Mouse (Mus musculus): ENCODE data around the gene Snap91. TPM values are rescaled to one million over a fixed set of nuclear protein-coding genes. Genes with fewer than 3 reads are reported as not detected.

Snap91 gene
- polyA plus RNA-seq, 1 experiment = 3.6 TPM

GRCm38 (mm10) chr9:86817673-86818072, 62.8 kb downstream of the Snap91 start:
- no peak for TF ChIP-seq POLR2A (IDR thresholded peaks at IDR 0.05; ENCODE audit: low read depth, low read length)
- Histone ChIP-seq H3K27ac (ENCODE audit: insufficient read depth, low read length) (no peak overlapping the region), H3K4me3 (ENCODE audit: insufficient read depth, low read length) (no peak overlapping the region), H3K4me1 (ENCODE audit: control insufficient read depth, insufficient read depth, low read length) (no peaks in the 10 kb centered on the region)

GRCm38 (mm10) chr9:86814340-86814739, 66.1 kb downstream of the Snap91 start:
- Histone ChIP-seq H3K4me3 (ENCODE audit: insufficient read depth, low read length) (no peak overlapping the region), H3K27ac (ENCODE audit: insufficient read depth, low read length) (no peak overlapping the region), H3K4me1 (ENCODE audit: control insufficient read depth, insufficient read depth, low read length) (no peaks in the 10 kb centered on the region)
- no peak for TF ChIP-seq CTCF (IDR thresholded peaks at IDR 0.05; ENCODE audit: borderline replicate concordance, insufficient read depth, low read length)
- no peak for TF ChIP-seq POLR2A (IDR thresholded peaks at IDR 0.05; ENCODE audit: low read depth, low read length)

- no peak overlapping the region for H3K4me3 ChIP-seq (ENCODE audit: insufficient read depth, low read length)
- no peaks in the 10 kb centered on the region for H3K4me1 ChIP-seq (ENCODE audit: control insufficient read depth, insufficient read depth, low read length)
- no peak overlapping the region for H3K27ac ChIP-seq (ENCODE audit: insufficient read depth, low read length)
- TF ChIP-seq CTCF (IDR thresholded peaks at IDR 0.05; ENCODE audit: borderline replicate concordance, insufficient read depth, low read length) (no peak), POLR2A (IDR thresholded peaks at IDR 0.05; ENCODE audit: low read depth, low read length) (no peak)
These were observed 67.1 kb downstream of the Snap91 start for GRCm38 (mm10) chr9:86813327-86813726.

- Histone ChIP-seq H3K4me3 (ENCODE audit: insufficient read depth, low read length) (no peak overlapping the region), H3K27ac (ENCODE audit: insufficient read depth, low read length) (no peak overlapping the region), H3K4me1 (ENCODE audit: control insufficient read depth, insufficient read depth, low read length) (no peaks in the 10 kb centered on the region)
- TF ChIP-seq CTCF (IDR thresholded peaks at IDR 0.05; ENCODE audit: borderline replicate concordance, insufficient read depth, low read length) (no peak), POLR2A (IDR thresholded peaks at IDR 0.05; ENCODE audit: low read depth, low read length) (no peak)
These were observed 69.7 kb downstream of the Snap91 start for GRCm38 (mm10) chr9:86810696-86811232.

- no peaks in the 10 kb centered on the region for H3K4me1 ChIP-seq (ENCODE audit: control insufficient read depth, insufficient read depth, low read length)
- no peak for TF ChIP-seq CTCF (IDR thresholded peaks at IDR 0.05; ENCODE audit: borderline replicate concordance, insufficient read depth, low read length)
- no peak for TF ChIP-seq POLR2A (IDR thresholded peaks at IDR 0.05; ENCODE audit: low read depth, low read length)
- H3K4me3 ChIP-seq (ENCODE audit: insufficient read depth, low read length) = no peak overlapping the region
- no peak overlapping the region for H3K27ac ChIP-seq (ENCODE audit: insufficient read depth, low read length)
These were observed 70.2 kb downstream of the Snap91 start for GRCm38 (mm10) chr9:86810213-86810612.

- H3K4me3 ChIP-seq (ENCODE audit: insufficient read depth, low read length) = no peak overlapping the region
- TF ChIP-seq POLR2A (IDR thresholded peaks at IDR 0.05; ENCODE audit: low read depth, low read length) (no peak), CTCF (IDR thresholded peaks at IDR 0.05; ENCODE audit: borderline replicate concordance, insufficient read depth, low read length) (0 out of 2 replicates have a peak, but pooled peaks have one; percentile 21)
- 0 out of 2 replicates have a peak, but pooled peaks cover 6% of the 10 kb centered on the region for H3K4me1 ChIP-seq (ENCODE audit: control insufficient read depth, insufficient read depth, low read length)
- H3K27ac ChIP-seq (ENCODE audit: insufficient read depth, low read length) = no peak overlapping the region
These were observed 79.8 kb downstream of the Snap91 start for GRCm38 (mm10) chr9:86800600-86801163.

- no peak for TF ChIP-seq POLR2A (IDR thresholded peaks at IDR 0.05; ENCODE audit: low read depth, low read length)
- TF ChIP-seq CTCF (IDR thresholded peaks at IDR 0.05; ENCODE audit: borderline replicate concordance, insufficient read depth, low read length) = no peak
- H3K27ac ChIP-seq (ENCODE audit: insufficient read depth, low read length) = no peak overlapping the region
- 0 out of 2 replicates have a peak, but pooled peaks cover 6% of the 10 kb centered on the region for H3K4me1 ChIP-seq (ENCODE audit: control insufficient read depth, insufficient read depth, low read length)
- no peak overlapping the region for H3K4me3 ChIP-seq (ENCODE audit: insufficient read depth, low read length)
These were observed 81.4 kb downstream of the Snap91 start for GRCm38 (mm10) chr9:86799099-86799498.

GRCm38 (mm10) chr9:86798686-86799085, 81.8 kb downstream of the Snap91 start:
- no peak overlapping the region for H3K27ac ChIP-seq (ENCODE audit: insufficient read depth, low read length)
- 0 out of 2 replicates have a peak, but pooled peaks cover 6% of the 10 kb centered on the region for H3K4me1 ChIP-seq (ENCODE audit: control insufficient read depth, insufficient read depth, low read length)
- no peak overlapping the region for H3K4me3 ChIP-seq (ENCODE audit: insufficient read depth, low read length)
- TF ChIP-seq POLR2A (IDR thresholded peaks at IDR 0.05; ENCODE audit: low read depth, low read length) (no peak), CTCF (IDR thresholded peaks at IDR 0.05; ENCODE audit: borderline replicate concordance, insufficient read depth, low read length) (no peak)

- H3K4me3 ChIP-seq (ENCODE audit: insufficient read depth, low read length) = no peak overlapping the region
- H3K4me1 ChIP-seq (ENCODE audit: control insufficient read depth, insufficient read depth, low read length) = 0 out of 2 replicates have a peak, but pooled peaks cover 6% of the 10 kb centered on the region
- TF ChIP-seq CTCF (IDR thresholded peaks at IDR 0.05; ENCODE audit: borderline replicate concordance, insufficient read depth, low read length) (no peak), POLR2A (IDR thresholded peaks at IDR 0.05; ENCODE audit: low read depth, low read length) (no peak)
- no peak overlapping the region for H3K27ac ChIP-seq (ENCODE audit: insufficient read depth, low read length)
These were observed 82.3 kb downstream of the Snap91 start for GRCm38 (mm10) chr9:86798129-86798528.

- Histone ChIP-seq H3K4me3 (ENCODE audit: insufficient read depth, low read length) (no peak overlapping the region), H3K4me1 (ENCODE audit: control insufficient read depth, insufficient read depth, low read length) (0 out of 2 replicates have a peak, but pooled peaks cover 6% of the 10 kb centered on the region), H3K27ac (ENCODE audit: insufficient read depth, low read length) (no peak overlapping the region)
- TF ChIP-seq CTCF (IDR thresholded peaks at IDR 0.05; ENCODE audit: borderline replicate concordance, insufficient read depth, low read length) = no peak
- TF ChIP-seq POLR2A (IDR thresholded peaks at IDR 0.05; ENCODE audit: low read depth, low read length) = no peak
These were observed 82.9 kb downstream of the Snap91 start for GRCm38 (mm10) chr9:86797553-86797952.

All from embryonic fibroblast, embryonic 13.5 days (primary cell).